Mouse (Mus musculus) ES-E14 (cell line): ENCODE measurements at regions not wholly inside any gene's neighbourhood (a gene's known extent, or its start where the extent isn't known, plus 50 kb on each side); places are given as distances from the start of the nearest gene placed in this dataset.

ENCODE experiments used
- DNase-seq: peaks from one replicate; pipeline ENCODE4 v3.0.0-alpha.2; 2013; ENCODE audit warnings: low read depth, low spot score
- H3K27ac ChIP-seq: 2 replicates; pipeline ENCODE4 v1.5.1; 2012; ENCODE audit warnings: low read depth, mild to moderate bottlenecking, low read length, moderate library complexity, mixed read lengths; ENCODE audit not compliant: poor library complexity, insufficient read depth, severe bottlenecking
- H3K36me3 ChIP-seq: 2 replicates; pipeline ENCODE4 v1.6.1; 2012; ENCODE audit warnings: mild to moderate bottlenecking, low read length, moderate library complexity, mixed read lengths; ENCODE audit not compliant: control insufficient read depth, poor library complexity, insufficient read depth, severe bottlenecking
- H3K4me1 ChIP-seq, 2 experiments: fragments of 150-350 bp in 1 of 2; sonication (generic) in 1 of 2; 2 replicates each; pipeline ENCODE4 v1.6.1; 2012; ENCODE audit warnings: low read length in 2 of 2, mild to moderate bottlenecking in 1 of 2, mixed read lengths in 1 of 2; ENCODE audit not compliant: control insufficient read depth in 2 of 2, insufficient read depth in 2 of 2, poor library complexity in 1 of 2
- H3K4me3 ChIP-seq, 2 experiments: fragments of 150-350 bp in 1 of 2; sonication (generic) in 1 of 2; 2 replicates each; pipeline ENCODE4 v1.5.1; 2012; ENCODE audit warnings: low read length in 2 of 2, low read depth in 1 of 2, mild to moderate bottlenecking in 1 of 2, mixed read lengths in 1 of 2; ENCODE audit not compliant: insufficient read depth in 1 of 2, poor library complexity in 1 of 2, severe bottlenecking in 1 of 2
- H3K9ac ChIP-seq: 2 replicates; pipeline ENCODE4 v1.6.1; 2012; ENCODE audit warnings: low read depth, mild to moderate bottlenecking, low read length, mixed read lengths; ENCODE audit not compliant: poor library complexity, insufficient read depth, severe bottlenecking
- H3K9me3 ChIP-seq: fragments of 150-350 bp; sonication (generic); 2 replicates; pipeline ENCODE4 v1.6.1; 2012; ENCODE audit warnings: low read depth, mild to moderate bottlenecking, low read length; ENCODE audit not compliant: control insufficient read depth, insufficient read depth
- CHD2 ChIP-seq: IDR thresholded peaks from 2 replicates; pipeline ENCODE4 v1.6.1; 2014; ENCODE audit warnings: mild to moderate bottlenecking, low read depth, low read length, inconsistent platforms
- HCFC1 ChIP-seq: IDR thresholded peaks from 2 replicates; pipeline ENCODE4 v1.6.1; 2012; ENCODE audit warnings: low read length, inconsistent platforms, borderline replicate concordance; ENCODE audit not compliant: insufficient read depth
- MAFK ChIP-seq: IDR thresholded peaks from 2 replicates; pipeline ENCODE4 v1.6.1; 2014; ENCODE audit warnings: mild to moderate bottlenecking, low read depth, low read length, inconsistent platforms; ENCODE audit not compliant: insufficient read depth
- ZC3H11A ChIP-seq: IDR thresholded peaks from 2 replicates; pipeline ENCODE4 v1.6.1; 2012; ENCODE audit warnings: low read depth, mild to moderate bottlenecking, inconsistent platforms, low read length, borderline replicate concordance
- ZNF384 ChIP-seq: IDR thresholded peaks from 2 replicates; pipeline ENCODE4 v1.6.1; 2012; ENCODE audit warnings: low read depth, low read length, inconsistent platforms
- in situ Hi-C, 2 experiments: fragments of 600-800 bp; cut with MboI; formaldehyde crosslinking; loops; one replicate each; pipeline ENCODE4 v1.15.1; 2025; ENCODE audit warnings: low sequenced_read_pairs in 2 of 2, inconsistent platforms in 1 of 2; ENCODE audit not compliant: unreplicated experiment in 2 of 2

- Histone ChIP-seq H3K9me3 (no peaks in the 10 kb centered on the region), H3K9ac (no peak overlapping the region), H3K4me1 (no peaks in the 10 kb centered on the region), H3K4me3 (no peak overlapping the region), H3K36me3 (no peaks in the 10 kb centered on the region), H3K27ac (no peak overlapping the region)
- DNase-seq = no peak
- in situ Hi-C loops = no loop called here
- TF ChIP-seq CHD2 = no peak
- no peak for TF ChIP-seq HCFC1
- TF ChIP-seq ZC3H11A = no peak
- TF ChIP-seq MAFK = no peak
- TF ChIP-seq ZNF384 = no peak
Measured at GRCm38 (mm10) chr9:31656676-31657075, 192.4 kb upstream of the Tmem45b start.

GRCm38 (mm10) chr9:31654747-31655146 lies 190.5 kb upstream of the Tmem45b start:
- no peak overlapping the region for H3K4me3 ChIP-seq
- no peak overlapping the region for H3K9ac ChIP-seq
- in situ Hi-C loops = no loop called here
- TF ChIP-seq HCFC1 = no peak
- TF ChIP-seq ZC3H11A = no peak
- TF ChIP-seq CHD2 = no peak
- TF ChIP-seq MAFK = no peak
- TF ChIP-seq ZNF384 = no peak
- no peaks in the 10 kb centered on the region for H3K36me3 ChIP-seq
- H3K4me1 ChIP-seq = no peaks in the 10 kb centered on the region
- no peak overlapping the region for H3K27ac ChIP-seq
- no peaks in the 10 kb centered on the region for H3K9me3 ChIP-seq
- no peak for DNase-seq

GRCm38 (mm10) chr9:31654213-31654612 lies 190.0 kb upstream of the Tmem45b start:
- Histone ChIP-seq H3K4me1 (no peaks in the 10 kb centered on the region), H3K9me3 (no peaks in the 10 kb centered on the region), H3K4me3 (no peak overlapping the region), H3K9ac (no peak overlapping the region), H3K27ac (no peak overlapping the region), H3K36me3 (no peaks in the 10 kb centered on the region)
- TF ChIP-seq ZNF384 (no peak), HCFC1 (no peak), CHD2 (no peak), ZC3H11A (no peak), MAFK (no peak)
- no peak for DNase-seq
- in situ Hi-C loops = no loop called here

GRCm38 (mm10) chr9:31653788-31654187 lies 189.5 kb upstream of the Tmem45b start:
- Histone ChIP-seq H3K9ac (no peak overlapping the region), H3K36me3 (no peaks in the 10 kb centered on the region), H3K4me1 (no peaks in the 10 kb centered on the region), H3K27ac (no peak overlapping the region), H3K9me3 (no peaks in the 10 kb centered on the region), H3K4me3 (no peak overlapping the region)
- in situ Hi-C loops = no loop called here
- no peak for TF ChIP-seq ZC3H11A
- TF ChIP-seq CHD2 = no peak
- no peak for TF ChIP-seq ZNF384
- TF ChIP-seq HCFC1 = no peak
- no peak for TF ChIP-seq MAFK
- DNase-seq = no peak

GRCm38 (mm10) chr9:31650362-31651130 lies 186.3 kb upstream of the Tmem45b start:
- no peak overlapping the region for H3K27ac ChIP-seq
- H3K9me3 ChIP-seq = no peaks in the 10 kb centered on the region
- no peak overlapping the region for H3K9ac ChIP-seq
- DNase-seq = no peak
- no peak overlapping the region for H3K4me3 ChIP-seq
- no peaks in the 10 kb centered on the region for H3K36me3 ChIP-seq
- in situ Hi-C loops = no loop called here
- TF ChIP-seq MAFK (no peak), CHD2 (no peak), ZNF384 (no peak), ZC3H11A (no peak), HCFC1 (no peak)
- H3K4me1 ChIP-seq = no peaks in the 10 kb centered on the region
